Mouse (Mus musculus): ENCODE measurements around the gene 4930404N11Rik. TPM values are rescaled to one million over a fixed set of nuclear protein-coding genes. Genes with fewer than 3 reads are reported as not detected.
A peak's percentile ranks its signal among the peaks of the same experiment; 100 is the strongest.

4930404N11Rik gene
- total RNA-seq, 4 experiments from 2014 or later = 1.0 to 3.2 (median 1.4) TPM

DNA sequence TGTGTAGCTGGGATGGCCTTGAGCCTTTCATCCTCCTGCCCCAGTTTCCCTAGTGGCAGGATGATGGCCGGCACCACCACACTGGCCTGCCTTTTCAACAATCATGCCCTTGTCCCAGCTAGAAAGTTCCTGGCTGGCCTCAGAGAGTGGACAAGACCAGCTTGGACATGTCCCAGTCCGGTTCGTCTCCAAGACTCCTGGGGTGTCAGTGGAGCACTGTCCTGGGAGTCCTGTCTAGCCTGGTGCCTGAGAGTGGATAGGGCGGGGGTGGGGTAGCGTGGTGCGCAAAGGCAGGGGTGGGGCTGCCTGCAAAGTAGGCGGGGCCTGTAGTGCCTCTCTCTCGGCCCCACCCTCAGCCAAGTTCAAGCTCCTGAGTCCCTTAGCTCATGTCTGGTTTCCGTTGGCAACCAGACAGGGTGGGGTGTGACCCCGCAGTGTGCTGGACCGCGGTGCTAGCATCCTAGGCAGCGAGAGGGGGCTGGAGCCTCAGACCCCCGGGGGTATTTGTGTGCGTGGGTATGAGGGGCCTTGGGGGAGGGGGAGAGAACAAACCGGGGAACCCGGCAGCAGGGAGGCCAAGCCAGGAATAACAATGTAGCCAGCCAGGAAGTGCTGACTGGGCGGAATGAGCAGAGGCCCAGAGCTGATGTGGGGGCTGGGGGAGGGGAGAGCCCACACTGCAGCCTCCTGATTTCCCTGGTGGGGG is 36.1 kb upstream of the 4930404N11Rik start:
- DNase-seq (ENCODE audit: low spot score in 2 of 2) = no peak

DNA sequence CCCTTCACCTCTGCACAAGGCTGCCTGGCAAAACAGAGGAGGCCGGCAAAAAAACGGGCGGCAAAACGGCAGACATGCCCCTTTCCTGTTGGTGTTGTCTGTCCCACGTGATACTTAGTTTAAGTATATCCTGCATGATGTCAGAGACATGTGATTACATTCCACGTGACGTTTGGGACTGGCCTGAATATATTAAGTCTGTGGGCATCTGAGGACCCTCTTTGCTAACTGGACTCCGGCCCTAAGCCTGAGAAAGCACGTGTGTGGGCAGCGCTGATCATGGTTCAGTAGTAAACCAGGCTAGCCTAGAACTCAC is 35.5 kb upstream of the 4930404N11Rik start:
- DNase-seq (ENCODE audit: low spot score in 2 of 2) = no peak

DNA sequence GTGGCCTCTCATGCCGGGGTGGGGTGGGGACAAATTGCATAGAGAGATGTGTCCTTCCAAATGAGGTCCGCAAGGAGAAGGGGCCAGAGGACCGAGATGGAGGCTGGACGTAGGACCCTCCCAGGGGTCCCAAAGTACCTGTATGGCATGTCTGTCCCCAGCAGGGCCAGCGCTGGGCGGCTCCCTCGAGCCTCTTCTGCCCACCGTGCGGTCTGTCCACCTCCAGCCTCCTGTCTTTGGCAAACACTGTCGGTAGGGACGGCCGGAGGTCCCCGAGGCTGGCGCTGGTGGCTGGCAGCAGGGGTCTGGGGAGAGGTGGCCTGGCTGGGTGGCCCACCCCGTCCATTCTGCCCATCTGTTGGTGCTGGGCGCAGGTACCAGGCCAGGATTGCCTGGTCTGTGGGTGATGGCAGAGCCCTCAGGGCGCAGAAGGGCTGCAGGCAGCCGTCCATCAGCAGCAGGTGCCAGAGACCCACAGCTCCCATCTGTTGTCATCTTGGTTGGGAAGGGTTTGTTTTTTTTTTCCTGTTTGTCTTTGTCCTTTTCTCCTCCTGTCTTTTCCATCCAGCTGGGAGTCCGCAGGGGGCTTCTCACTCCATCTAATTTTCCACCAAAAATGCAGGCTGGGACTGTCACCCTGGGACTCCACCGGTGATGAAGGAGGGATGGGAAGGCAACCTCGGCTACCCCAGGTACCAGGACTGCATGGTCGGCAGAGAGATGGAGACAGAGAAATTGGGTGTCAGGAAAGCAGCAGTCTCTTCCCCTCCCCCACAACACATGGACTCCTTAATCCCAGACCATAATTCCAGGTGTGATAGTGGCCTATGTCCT is 35.0 kb upstream of the 4930404N11Rik start:
- DNase-seq (ENCODE audit: low spot score in 2 of 2) = no peak

DNA sequence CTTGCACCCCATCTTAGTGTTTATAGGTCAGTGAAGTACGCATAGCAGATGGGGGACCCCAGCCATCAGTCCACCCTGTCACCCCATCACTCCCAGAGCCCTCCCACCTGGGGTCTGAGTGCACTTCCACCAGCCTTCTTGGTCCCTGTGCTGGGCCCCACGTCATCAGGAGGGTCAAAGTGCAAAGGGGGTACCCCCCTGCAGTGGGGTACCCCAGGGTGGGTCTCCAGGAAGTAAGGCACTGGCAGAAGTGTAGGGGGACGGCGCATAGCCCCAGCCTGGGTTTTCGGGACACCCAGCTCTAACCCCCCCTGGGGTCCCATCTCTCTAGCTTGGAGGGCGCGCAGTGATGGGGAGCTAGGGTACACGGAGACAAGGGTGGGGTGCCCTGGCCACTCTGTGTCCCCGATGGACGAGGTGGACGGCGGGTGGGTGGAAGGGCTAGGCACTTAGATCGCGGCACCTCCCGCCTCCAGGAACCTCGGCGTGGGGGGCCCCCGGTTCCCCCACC is 34.2 kb upstream of the 4930404N11Rik start:
- DNase-seq (ENCODE audit: low spot score in 2 of 2) = no peak

DNA sequence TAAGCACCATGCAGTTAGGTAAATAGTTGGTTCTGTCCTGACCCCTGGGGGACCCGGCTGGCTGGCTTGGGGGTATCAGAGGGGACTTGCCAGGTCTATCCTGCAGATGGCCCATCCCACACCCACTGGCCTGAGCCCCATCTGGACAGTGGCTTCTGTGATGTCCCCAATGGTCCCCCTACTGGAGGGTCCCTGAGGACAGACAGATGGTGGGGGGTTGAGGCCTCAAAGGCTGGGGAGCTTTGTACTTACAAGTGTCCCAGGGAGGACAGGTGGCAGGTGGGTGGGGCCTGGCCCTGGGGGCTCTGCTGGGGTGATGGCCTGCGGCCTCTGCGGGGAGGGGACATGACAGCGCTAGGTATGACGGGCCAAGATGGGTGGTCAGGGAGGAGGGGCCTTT is 33.7 kb upstream of the 4930404N11Rik start:
- no peak for DNase-seq (ENCODE audit: low spot score in 2 of 2)

GRCm38 (mm10) chr10:81396749-81397148 is 31.1 kb upstream of the 4930404N11Rik start:
- no peak for DNase-seq (ENCODE audit: low spot score in 2 of 2)

DNA sequence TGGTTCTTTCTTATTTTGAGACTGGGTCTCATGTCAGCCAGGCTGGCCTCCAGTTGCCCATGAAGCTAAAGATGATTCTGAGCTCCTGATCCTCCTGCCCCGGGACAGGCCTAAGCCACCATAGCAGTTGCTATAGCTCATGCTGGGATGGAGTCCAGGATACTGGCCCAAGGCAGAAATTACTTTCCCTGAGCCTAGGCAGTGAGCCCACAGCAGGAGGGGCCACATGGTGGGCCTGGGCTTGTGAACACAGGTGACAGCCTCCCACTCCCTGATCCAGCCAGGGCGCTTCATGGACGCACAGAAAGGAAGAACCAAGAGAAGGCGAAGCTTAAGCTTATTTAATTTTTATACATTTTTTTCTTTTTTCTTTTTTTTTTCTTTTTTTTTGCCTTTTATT is 30.2 kb upstream of the 4930404N11Rik start:
- no peak for DNase-seq (ENCODE audit: low spot score in 2 of 2)

DNA sequence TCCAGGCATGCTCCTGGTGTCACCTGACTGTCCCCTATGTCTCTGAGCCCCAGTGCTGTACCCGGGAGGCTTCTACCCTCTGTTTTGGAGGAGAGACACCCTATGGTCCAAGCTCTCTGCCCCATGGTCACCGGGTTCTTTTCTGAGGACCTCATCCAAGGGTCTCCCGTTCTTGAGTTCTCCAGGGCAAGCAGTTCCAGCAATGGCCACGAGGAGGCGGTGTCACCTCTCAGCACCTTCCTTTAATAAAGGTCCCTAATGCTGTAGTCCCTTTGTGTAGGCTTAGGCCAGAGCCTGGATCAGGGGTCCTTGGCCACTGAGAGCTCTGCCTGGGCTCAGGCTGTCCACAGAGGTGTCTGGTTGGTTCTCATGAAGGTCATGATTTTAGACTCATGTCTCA is 29.5 kb upstream of the 4930404N11Rik start:
- DNase-seq (ENCODE audit: low spot score in 2 of 2) = peak in 1 of 2 experiments; percentile 71

GRCm38 (mm10) chr10:81393456-81394063 is 27.9 kb upstream of the 4930404N11Rik start:
- DNase-seq (ENCODE audit: low spot score in 2 of 2) = no peak

DNA sequence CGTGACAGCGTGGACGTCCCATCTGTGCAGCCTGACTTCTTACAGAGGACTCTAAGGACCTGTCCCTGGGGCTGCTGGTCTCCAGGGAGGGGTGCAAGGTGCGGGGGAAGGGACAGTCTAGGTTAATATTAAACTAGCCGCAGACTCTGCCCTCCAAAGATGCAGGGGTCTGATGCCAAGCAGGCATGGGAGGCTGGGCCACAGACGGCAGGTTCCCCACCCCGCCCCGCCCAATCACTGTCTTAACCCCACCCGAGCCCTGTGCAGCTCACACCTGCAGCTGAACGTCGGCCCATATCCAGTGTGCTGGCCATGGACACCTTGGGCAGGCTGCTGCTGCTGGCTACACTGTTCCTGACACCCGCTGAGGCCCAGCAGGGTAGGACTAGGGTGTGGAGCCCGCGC is 27.2 kb upstream of the 4930404N11Rik start, which contains the start of gene Smim24:
Smim24 (plus strand) TSS at position 271 of the 405 bp plus-strand sequence.
- no peak for DNase-seq (ENCODE audit: low spot score in 2 of 2)

- no peak for DNase-seq (ENCODE audit: low spot score in 2 of 2)
These were observed 26.7 kb upstream of the 4930404N11Rik start for GRCm38 (mm10) chr10:81392270-81392669.

DNA sequence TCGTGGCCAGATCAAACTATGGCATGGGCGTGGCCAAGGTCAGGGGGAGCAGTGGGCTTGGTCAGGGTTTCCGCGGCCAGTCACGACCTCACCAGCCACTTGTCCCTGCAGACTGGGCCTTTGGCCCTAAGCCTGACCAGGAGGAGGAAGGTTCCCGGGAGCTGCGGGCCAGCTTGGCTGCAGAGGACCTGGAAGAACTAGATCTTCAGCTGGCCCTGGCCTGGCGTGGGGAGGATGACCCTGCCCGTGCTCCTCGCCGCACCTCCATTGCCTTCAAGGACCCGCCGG is 25.0 kb upstream of the 4930404N11Rik start:
- DNase-seq (ENCODE audit: low spot score in 2 of 2) = no peak

GRCm38 (mm10) chr10:81389801-81390677 is 24.4 kb upstream of the 4930404N11Rik start:
- DNase-seq (ENCODE audit: low spot score in 2 of 2) = peak in 1 of 2 experiments; percentile 67

- no peak for DNase-seq (ENCODE audit: low spot score in 2 of 2)
These were observed 23.8 kb upstream of the 4930404N11Rik start for GRCm38 (mm10) chr10:81389373-81389772.

DNA sequence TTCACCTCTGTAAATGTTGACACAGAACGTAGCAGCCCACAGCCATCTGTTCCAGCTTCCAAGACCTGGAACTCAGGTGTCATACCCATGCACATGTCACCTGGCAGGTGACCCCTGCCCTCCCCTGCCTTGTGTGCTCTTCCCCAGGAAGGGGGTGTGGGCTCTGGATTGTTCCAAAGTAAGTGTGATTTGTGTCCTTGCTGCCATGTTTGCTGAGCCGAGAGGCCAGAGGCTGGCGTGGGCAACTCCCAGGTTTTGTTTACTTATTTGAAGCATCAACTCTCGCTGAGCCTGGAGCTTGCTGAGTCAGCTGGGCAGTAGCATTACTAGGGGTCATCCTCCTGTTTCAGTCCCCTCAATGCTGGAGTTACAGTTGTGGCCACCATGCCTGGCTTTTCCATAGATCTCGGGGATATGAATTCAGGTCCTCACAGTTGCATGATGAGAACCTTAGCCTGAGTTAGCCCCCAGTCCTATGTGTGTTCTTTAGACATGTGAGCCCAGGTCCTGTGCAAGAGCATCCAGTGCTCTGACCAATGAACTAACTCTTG is 23.0 kb upstream of the 4930404N11Rik start, which contains the start of gene Gm48552:
Gm48552 (plus strand) TSS at position 501 of the 551 bp plus-strand sequence.
- DNase-seq (ENCODE audit: low spot score in 2 of 2) = no peak

GRCm38 (mm10) chr10:81387716-81388115 is 22.1 kb upstream of the 4930404N11Rik start:
- DNase-seq (ENCODE audit: low spot score in 2 of 2) = no peak

DNA sequence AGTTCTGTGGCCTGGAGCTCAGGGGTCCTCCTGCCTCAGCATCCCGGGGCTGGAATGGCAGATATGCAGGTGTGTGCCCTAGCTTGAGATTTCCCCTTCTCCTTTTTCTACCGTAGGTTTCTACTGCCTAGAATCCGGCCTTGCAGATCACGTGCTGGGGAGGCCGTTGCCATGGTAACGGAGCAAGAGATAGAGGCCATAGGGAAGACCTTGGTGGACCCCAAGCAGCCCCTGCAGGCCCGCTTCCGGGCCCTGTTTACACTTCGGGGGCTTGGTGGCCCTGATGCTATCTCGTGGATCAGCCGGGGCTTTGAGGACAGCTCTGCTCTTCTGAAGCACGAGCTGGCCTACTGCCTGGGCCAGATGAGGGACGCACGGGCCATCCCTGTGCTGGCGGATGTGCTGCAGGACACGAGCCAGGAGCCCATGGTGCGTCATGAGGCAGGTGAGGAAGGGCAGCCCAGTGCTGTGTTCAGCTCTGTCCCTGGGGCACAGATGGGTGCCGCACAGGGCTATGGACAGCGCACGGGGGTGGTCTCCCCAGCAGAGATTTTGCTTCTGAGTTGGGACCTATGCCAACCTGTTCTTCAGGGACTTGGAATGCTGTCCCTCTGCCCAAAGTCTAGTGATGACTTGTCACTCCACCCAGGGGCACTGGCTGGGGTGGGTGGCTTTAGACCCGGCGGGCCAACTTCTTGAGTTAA is 20.1 kb upstream of the 4930404N11Rik start:
- DNase-seq (ENCODE audit: low spot score in 2 of 2) = no peak

GRCm38 (mm10) chr10:81384605-81384982 is 19.0 kb upstream of the 4930404N11Rik start:
- no peak for DNase-seq (ENCODE audit: low spot score in 2 of 2)

DNA sequence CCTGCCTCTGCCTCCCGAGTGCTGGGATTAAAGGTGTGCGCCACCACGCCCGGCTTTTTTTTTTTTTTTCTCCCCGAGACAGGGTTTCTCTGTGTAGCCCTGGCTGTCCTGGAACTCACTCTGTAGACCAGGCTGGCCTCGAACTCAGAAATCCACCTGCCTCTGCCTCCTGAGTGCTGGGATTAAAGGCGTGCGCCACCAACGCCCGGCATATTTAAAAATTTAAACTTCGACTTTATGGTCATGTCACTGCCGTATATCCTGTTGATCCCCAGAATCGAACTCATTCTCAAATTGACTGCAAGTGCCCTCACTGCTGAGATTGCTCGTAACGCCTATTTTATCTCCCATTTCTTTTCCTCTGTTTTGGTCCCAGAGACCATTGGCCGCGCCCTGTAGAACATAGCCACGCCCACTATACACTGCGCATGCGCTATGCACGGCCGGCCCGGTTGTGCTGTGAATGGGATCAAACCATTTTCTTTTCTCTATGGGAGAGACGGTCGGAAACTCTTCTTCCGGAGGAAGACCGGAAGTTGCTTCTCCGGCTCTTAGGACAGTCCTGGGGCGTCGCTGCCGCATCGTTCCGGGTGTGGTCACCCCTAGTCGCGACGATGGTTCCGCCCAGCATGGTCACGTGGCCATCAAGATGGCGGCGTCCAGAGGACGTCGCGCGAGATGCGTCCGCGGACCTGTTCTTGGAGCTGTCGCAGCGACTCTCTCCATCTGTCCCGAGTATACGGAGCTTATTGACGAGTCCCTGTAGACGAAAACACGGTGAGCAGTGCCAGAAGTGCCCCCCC is 18.4 kb upstream of the 4930404N11Rik start, which contains the start of the genes Dohh and Gm48551:
Dohh (plus strand) TSS at position 627 of the 803 bp plus-strand sequence.
Gm48551 (plus strand) TSS at position 665 of the 803 bp plus-strand sequence.
- peak; percentile 98 to 99 for DNase-seq (ENCODE audit: low spot score in 2 of 2)
